Mouse (Mus musculus) ovary, postnatal 14 days (tissue): ENCODE results near the gene Auts2.

Experiments
- DNase-seq: peaks from one replicate; pipeline ENCODE4 v3.0.0; 2022; ENCODE audit warnings: low spot score

Gene Auts2

DNA sequence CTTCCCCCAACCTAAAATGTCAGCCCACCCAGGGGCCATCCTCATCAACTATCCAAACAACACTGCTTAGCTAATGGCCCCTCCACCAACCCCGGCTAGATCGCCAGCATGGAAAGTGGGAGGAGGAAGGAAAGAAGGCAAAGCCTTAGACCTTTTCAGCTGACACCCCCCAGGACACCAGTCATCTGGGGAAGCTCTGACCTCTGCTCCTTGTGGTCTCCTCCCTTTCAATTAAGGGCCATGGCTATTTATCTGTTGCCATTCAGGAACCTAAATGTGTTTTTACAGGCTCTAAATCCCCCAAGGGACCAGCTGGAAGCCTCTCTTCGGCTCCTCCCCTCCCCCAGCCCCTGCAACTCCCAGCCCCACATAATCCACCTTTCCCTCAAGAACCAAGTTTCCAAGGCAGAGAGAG lies 42.3 kb downstream of the Auts2 start:
- DNase-seq = no peak

DNA sequence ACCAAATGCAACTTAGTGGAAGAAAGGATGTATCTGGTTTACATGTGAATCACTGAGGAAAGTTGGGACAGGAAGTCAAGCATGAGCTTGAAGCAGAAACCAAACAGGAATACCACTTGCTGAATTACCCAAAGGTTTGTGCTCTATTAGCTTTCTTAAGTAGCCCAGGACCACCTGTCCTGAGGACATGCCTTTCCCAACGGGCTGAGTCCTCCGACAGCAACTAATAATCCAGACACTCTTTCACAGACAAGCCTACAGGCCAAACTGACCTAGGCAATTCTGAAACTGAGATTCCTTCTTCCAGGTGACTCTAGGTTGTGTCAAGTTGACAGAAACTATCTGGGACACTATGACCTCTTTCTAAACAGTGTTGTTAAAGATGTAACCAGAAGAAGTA lies 44.2 kb downstream of the Auts2 start:
- no peak for DNase-seq

DNA sequence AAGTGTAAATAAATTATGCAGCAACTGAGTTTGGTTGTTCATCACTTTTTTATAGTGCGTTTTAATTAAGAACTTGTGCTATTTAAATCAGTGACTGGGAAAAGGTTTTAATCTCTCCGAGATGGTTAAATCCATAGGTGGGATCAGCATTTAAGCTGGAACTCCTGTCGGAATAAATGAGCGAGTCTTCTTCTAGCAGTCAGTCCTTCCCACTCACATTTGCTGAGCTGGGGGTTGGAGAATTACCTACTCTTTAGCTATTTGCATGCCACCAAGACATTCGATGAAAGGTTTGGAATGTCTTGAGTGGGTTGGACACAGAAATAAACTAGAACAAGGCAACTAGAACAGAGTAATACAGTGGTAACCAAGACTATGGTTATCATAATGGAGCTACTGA lies 45.1 kb downstream of the Auts2 start:
- DNase-seq = no peak

DNA sequence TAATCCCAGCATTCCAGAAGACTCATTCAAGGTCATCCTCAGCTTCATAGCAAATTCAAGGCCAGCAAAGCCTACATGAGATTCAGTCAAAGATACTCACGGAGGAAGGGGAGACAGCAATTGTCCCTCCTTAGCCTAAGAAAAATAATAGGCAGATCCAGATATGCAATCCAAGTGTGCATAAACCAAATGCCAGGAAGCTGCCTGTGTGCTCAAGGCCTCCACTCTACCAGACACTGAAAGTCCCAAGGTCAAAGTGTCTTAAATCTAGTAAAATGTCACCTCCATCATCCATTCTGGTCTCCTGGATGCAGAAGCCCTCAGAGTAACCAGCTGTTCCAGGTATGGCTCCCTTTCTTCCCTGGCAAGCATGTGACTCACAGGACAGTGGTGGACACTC lies 50.4 kb downstream of the Auts2 start:
- DNase-seq = no peak

DNA sequence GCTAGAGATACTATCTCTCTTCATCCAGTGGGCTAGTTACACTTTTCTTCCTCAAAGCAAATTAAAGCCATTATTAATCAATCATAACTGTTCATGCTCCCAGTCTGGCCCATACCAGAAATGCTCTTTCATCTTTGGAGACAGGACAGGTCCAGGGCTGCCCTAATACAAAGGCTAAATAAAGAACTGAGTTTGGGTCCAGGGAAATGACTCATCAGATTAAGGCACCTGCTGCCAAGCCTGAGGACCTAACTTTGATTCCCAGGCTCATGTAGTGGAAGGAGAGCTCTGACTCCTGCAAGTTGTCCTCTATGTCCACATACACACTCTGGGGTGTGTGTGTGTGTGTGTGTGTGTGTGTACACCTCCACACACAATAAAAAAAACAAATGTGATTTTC lies 51.1 kb downstream of the Auts2 start:
- no peak for DNase-seq

DNA sequence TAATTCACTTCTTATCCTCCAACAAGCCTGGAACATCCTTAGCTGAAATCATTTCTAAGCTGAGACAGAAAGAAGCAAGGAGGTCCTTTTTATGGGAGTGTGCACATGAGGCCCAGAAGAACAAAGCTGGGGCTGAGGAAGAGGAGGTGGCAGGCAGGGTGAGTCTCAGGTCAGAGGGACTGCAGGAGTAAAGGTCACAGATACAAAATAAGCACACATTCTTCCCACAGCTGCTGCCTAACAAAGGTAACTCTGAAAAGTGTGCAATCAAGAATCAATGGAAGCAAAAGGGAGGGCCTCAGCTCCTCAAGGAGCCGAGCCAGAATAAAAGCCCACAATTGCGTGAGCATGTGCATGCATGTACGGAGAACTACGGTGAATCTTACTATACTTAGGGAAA lies 51.6 kb downstream of the Auts2 start:
- no peak for DNase-seq

DNA sequence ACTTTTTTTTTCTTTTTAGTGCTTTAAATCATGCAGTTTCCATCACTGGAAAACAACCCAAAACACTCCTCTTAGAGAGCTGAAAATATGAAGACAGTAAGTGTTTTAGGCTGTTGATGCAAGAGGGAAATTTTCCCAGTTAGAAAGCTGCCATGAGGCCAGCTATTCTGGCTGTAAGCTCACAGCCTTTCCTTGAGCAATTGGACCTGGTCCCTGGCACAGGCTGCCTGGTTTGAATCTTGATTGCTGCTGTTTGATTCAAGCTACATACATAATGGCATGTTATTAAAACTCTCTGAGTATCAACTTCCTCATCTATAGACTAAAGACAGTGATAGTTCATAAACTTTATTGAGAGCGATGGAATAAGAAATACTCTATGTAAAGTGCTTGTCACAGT lies 52.8 kb downstream of the Auts2 start:
- no peak for DNase-seq

DNA sequence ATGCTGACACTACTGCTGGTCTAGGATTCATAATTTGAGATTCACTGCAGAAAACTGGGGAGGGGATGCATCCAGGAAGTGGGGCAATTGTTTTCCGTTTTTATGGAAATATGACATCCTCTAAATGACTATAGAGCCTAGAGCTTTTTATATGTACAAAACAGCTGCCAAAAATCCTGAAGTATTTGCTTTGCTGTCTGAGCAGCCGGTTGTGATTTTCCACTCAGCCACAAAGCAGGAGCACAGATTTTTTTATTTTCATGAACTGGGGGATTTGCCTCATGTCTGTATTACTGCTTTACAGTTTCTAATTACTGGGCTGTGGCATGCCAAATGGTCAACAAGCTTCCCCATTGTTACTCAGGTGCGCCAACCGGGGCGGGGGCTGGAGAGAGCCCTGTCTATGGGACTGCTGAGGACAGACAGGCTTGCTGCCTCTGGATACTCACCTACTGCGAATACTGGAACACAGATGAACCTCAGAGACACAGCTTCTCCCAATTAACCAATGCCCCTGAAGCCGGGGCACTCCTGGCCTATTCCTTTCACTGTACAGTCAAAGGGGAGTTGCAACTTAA lies 53.3 kb downstream of the Auts2 start:
- DNase-seq = no peak

DNA sequence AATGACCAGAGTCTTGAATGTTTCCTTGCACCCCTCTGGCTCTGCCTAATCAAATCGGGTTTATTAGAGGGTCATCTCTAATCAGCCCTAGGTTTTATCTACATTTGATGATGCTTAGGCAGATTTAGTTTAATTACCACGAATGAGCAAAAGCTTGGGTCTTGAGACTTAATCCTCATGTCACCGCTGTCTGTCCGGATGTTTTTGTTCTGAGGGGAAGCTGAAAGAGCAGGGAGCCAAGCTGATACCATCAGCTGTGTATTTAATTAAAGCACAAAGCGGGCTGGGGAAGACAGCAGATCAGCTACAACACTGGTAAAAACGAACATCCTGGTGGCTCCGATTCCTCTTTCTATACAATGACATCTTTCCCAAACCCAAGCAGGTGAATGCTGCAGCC lies 56.3 kb downstream of the Auts2 start:
- DNase-seq = no peak

DNA sequence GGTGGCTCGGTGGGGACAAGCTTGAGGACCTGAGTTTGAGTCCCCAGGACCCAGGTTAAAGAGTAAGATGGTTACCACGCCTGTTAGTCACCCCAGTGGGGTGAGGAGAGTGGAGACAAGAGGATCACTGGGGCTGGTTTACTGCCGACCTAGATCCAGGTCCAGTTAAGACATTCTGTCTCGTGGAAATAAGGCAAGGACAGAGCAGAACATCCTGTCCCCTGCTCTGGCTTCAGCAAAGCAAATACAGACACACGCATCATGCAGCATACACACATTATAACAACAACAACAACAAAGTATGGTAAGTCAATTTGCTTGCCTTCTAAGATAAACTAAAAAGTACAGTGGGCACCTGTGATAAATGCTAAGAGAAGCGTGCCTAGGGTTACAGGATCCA lies 57.1 kb downstream of the Auts2 start:
- no peak for DNase-seq

DNA sequence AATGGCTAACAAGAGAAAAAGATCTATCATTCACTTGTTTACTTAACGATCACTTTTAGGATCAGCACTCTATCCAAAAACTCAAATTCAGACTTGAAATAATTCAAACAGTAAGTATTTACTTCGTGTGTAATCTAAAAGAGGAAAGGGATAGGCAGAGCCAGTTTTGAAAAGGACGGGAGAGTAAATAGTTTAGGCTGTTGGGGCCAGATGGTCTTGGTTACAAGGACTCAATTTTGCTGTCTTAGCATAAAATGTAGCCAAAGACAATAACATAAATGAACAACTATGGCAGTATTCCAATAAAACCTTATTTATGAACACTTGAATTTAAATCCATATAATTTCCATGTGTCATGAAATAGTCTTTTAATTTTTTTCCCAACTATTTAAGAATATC lies 57.7 kb downstream of the Auts2 start:
- DNase-seq = no peak

DNA sequence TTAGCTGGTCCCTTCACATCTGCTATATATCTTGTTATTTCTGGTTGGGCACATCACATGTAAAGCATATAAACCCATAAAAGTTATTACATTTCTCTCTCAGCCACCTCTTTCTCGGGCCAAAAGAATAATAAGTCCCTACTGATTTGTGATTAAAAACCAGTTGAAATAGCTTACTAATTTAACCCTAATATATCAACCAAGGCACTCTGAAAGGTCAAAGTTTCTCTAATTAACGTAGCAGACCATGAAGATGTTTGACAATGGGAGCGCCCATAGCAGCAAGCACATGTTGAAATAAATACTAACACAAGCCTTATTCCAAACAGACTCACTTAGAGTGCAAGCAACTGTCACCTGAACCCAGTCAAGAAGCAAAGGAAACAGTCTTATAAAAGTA lies 61.7 kb downstream of the Auts2 start:
- DNase-seq = no peak

DNA sequence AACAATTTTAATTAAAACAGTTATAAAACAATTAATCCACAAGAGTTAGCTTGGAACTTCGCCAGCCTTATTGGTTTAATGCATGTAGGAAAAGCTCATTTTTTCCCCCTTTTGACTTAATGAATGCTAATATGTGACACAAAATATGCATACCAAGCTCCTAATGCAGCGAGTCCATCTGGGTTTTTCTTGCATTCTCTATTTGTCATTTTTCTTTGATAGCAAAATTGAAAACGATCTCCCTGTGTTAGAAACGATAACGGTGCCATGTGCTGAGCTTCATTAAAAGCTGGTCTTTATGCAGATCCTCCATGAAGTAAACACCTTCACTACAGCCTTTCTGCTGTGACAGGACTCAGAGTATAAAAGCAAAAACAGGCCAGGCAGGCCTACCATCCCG lies 62.7 kb downstream of the Auts2 start:
- DNase-seq = no peak

DNA sequence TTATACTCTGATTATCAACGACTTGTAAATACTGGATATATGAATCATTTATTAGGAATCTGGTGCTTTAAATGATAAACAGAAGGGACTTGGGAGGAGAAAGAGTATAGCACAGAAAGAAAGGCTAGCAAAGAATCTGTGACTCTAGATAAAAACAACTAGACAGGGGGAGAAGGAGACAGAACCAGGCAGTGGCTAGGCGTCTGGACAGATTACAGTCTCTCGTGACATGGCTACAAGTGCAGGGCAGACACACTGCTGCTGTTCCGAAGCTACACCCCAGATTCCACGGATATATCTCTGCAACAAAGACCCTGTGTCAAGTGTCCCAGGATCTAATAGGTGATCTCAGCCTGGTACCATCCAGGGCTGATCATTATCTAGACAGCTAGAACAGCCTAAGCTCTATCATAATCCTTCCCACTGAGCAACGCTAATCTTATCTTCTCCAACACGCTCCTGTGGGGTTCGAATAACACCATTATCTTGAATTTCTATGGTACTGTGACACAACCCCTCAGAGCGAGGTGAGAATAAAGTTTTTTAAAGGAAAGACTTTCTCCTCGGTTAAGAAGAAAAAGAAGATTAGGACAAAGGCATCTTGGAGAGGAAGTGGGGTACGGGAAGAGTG lies 63.8 kb downstream of the Auts2 start:
- DNase-seq = no peak

DNA sequence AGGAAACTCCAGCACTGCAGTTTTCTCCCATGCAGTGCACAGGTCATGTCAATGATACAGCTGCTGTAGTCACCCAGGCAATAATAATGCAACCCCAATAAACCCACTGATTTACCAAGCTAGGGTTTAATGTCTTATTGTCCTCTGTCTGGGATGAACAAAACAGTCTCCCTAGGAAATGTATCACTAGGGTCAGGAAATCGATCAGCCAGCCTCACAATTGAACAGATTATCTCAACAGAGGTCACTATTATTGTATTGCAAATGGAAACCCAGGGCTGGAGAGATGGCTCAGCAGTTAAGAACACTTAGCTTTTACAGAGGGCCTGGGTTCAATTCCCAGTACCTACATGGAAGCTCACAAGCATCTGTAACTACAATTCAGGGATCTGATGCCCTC lies 65.6 kb downstream of the Auts2 start:
- no peak for DNase-seq

DNA sequence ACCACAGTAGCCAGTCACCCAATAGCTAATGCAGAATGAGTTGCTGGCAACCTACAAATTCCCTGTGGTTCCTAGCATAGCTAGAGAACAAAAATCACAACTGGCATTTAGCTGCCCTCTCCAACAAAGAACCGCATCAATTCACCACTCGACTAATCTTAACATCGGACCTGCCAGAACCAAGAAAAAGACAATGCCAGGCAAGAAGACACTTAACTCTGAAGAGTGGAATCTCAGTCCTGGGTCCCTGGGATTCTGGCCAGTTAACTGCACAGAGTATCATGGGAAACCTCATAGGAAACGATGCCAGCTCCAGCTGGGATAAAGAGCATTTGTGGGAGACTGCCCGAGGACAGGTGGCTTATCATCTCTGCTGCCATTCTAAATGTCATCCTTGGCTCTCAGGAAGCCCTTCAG lies 70.2 kb downstream of the Auts2 start:
- DNase-seq = no peak

DNA sequence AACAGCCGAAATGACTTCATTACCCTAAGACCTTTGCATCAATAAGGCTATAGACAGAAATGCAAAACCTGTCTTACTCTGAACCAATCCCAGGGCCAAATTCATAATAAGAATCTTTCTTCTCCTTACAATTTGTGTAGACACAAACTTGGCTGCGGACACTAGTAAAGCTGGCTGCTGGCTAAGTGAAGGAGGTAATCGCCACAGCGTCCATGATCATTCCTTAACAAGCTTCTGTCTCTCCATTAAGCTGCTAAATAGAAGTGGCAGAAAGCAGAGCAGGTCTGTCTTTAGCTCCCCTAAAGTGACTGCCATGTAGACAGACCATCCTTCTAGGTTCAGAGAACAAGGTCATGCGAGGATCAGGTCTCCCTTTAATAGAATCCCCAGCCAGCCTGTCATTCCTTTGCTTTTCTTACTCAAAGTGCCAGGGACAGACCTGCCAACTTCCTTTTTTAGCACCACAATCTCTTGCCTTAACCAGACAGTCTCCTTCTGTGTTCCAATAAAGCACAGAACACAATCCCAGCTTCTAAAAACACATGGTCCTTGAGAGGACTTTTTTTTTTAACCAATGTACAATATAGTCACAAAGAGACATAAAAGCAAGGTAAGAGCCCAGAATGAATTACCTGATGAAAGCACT lies 70.8 kb downstream of the Auts2 start:
- no peak for DNase-seq

DNA sequence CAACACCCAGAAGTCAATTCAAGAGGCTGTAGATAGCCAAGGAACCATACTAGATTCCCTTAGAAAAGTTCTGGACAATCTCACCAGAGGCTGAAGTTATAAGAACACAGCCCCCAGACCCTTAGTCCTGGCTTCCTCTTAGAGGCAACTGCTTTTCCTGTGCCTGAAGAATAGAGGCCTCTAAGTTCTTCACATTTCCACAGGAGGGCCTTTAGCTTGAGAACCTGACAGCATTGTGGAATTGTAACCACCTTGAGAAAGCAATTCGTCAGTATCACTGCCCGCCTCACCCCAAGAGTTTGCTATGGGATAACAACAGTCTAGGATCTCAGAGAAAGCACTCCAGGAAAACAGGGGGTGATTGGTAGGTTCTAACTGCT lies 75.8 kb downstream of the Auts2 start:
- no peak for DNase-seq

DNA sequence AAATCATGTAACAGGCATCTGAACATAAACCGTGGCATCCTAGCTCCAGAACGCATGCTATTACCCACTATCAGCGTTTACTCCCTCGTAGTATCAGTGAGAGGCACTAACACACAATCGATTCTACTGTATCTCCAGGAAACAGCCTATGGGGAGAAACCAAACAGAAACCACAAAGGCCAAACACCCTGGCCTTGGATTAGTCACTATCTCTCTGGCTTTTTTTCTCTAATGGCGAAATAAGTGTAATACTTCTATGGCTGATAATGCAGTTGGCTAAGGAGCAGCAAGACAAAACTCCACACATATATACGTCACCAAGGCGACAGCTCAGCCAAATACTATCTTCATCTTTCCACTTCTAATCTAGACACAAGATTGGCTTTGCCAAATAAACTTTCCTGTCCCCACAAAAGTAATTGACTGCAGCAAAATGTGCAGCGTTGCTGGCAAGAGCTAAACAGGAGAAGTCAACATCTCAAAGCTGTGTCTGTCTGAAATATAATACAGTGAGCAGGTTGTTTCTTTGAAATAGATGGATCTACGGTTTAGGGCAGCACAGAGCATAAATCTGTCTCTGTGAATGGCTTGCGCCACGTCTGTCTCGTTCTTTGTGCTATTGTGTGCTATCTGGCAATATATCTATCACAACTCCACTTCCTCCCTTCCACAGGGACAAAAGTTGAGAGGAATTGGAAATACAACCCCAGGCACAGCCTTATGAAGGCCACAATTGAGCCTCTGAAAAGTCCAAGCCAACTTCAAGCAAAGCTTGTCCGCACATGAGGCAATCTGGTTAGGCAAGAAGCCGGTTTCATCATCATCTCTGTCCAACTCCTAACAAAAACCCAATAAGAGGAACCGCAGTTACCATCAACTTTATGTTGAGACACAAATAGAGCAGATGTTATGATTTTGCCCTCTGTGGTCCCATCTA lies 76.4 kb downstream of the Auts2 start:
- no peak for DNase-seq

DNA sequence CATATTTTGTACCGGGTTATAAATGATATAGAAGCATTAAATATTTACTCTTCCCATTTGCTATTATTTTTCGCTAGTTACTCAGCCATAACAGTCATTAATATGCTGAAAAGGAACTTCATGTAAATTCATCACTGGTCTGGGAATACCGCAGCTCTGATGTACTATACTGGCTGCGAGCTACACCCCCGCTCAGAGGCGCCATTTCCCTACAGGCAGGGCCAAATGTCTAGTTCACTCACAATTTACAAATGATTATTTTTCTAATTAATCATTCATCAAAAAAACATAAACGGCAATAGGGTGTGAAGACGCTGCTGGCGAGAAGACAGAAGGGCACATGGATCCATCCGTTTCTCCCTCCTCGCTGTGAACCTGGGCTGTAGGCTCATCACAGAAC lies 80.6 kb downstream of the Auts2 start:
- no peak for DNase-seq

DNA sequence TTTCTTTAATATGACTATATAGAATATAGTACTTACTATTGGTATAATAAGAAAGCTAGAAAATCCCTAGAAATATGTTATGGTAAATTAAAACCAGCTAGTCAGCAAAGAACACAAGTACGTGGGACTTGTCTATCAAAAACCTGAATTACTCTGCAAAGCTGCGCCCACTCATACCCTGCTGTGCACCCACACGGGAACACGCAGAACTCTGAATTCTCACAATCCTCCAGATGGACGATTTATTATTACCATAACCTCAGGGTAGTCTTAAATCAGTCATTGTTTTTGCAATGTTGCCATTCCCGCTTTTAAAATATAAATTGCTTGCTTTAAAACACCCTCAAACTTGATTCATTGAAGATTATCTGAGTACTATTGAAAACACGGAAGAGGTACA lies 84.6 kb downstream of the Auts2 start:
- DNase-seq = no peak

DNA sequence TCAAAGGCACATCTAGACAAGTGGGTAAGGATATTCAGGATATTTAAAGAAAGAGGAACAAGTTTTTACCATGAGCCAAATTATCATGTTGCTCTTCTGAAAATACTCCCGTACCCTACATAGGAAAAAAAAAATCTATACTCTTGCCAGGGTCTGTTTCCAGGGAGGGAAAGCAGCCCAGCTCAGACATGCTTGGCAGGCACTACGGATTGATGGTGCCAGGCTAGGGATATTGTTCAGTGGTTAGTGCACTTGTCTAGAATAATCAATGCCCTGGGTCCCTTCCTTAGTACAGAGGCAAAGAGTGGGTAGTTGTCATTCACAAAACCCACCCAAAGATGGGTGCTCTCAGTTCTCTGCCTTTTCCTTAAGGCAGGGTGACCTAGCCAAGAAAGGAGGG lies 90.8 kb downstream of the Auts2 start:
- no peak for DNase-seq

DNA sequence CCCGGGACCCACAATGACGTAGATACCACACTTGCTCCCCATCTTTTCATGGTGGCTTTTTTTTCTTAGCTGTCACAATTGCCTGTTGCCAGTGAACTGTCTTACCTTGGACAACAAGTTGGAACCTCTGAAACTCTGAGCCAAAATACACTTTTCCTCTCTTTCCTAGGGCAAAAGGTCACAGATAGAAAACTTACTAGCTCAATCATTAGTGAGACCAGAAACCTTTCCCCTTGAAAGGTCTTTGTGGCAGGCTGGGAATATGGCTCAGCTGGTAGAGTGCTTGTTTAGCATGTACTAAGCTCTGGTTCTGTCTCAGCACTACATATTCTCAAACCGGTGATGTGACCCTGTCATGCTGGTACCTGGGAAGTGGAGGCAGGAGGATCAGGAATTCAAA lies 93.1 kb downstream of the Auts2 start:
- no peak for DNase-seq
